Mouse (Mus musculus) c-Kit-negative CD71-positive TER-119-positive erythroid progenitor cells, embryonic 14.5 days (primary cell): Measurements from ENCODE around the gene Babam2.

Experiments used
- DNase-seq: peaks from one replicate; pipeline ENCODE4 v3.0.0-alpha.2; 2013; ENCODE audit warnings: low read depth, low spot score

Babam2 gene

DNA sequence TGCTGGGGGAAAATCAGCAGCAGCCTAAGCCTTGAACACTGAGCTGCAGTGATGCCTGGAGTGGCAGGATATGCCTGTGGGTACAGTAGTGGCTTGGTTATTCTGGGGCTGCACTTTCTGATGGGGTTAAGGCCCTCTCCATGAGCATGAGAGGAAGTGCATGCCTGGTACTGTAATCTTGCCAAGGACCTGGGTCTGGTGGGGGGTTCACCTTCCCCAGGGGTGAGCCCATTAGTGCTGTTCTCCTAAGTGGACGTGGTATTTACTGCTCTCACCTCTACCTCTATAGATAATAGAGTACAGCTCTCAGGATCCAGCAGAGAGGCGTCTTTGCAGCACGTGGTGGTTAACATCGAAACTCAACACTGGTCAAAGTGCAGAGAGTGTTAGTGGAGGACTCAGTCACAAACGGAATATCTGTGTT, 16.4 kb downstream of the Babam2 start:
- DNase-seq, result no peak

DNA sequence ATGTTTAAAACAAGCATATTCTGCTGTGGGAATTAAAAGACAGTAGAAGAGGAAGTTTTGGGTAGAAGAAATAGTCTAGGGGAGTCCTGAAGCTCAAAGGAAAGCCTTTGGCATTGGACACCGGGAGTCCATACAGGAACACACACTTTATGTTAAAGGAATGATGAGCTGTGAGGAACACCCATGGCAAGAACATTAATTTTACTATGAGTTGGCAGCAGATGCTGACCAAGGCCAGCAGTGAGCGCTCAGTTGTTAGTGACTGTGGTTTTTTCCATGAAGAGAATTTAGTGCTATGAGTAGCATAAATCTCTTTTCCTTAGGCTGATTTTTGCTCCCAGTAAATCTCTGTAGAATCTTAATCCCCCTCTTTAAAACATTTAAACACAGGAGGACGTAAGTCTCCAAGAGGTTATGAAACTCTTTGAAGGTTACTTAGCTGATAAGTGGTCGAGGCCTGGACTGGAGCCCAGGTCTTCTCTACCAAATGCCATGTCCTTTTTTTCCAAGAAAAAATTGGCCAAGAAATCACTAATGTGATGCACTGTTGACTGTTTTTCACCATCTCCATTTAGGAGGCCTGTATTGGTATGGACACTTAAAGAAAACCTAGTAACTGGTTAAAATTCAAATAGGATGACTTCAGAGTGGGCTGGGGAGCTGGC, 18.1 kb downstream of the Babam2 start:
- DNase-seq, result no peak

DNA sequence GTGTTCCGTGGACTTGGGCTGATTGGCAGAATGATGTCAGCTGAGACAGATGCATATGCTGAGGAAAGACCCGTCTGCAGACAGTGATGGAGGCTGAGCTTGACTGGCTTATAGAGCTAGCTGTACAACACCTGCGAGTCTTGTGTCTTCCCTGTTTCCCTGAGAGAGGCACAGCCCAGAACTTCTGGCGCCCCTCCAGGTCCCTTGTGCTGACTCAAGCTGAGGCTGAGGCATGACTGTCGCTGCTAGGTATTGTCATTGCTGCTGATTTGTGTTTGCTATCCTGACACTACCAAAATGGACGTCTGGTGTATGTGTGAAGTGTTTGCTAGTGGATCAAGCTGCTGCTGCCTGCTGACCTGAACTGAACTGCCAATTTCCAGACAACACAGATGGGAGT, 27.0 kb downstream of the Babam2 start:
- no peak for DNase-seq

DNA sequence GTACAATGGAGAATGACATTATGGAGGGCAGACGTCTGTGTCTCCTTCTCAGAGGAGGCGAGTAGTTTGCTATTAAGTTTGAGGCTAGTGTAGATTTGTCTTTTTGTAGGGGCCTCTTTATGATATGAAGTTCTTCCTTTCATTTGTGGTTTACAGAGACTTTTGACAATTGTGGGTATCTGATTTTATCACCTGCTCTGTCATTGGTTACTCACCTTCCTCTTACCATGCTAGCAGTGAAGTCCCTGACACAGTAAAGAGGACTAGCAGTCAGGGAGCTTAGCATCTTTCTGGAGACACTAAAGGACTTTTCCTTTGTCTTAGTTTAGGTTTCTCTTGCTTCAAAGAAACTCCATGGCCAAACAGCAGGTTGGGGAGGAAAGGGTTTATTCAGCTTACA, 28.4 kb downstream of the Babam2 start:
- no peak for DNase-seq

DNA sequence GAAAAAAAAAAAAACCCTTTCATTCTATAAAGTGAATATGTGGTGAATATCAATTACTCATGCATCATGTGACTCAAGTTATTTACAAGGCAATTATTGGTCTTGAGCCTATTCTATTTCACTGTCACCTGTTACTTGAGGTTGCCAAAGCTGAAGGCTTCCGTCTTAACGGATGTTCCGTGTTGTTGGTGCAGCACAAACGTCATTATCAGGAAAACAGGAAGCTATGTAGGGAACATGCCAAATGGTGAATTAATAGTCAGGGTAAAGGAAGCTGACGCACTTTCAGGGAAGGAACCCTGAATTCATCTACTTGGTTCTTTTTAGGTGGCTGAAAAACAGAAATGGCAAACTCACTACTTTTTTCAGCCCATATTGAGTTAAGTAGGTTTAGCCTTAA, 30.0 kb downstream of the Babam2 start:
- no peak for DNase-seq

DNA sequence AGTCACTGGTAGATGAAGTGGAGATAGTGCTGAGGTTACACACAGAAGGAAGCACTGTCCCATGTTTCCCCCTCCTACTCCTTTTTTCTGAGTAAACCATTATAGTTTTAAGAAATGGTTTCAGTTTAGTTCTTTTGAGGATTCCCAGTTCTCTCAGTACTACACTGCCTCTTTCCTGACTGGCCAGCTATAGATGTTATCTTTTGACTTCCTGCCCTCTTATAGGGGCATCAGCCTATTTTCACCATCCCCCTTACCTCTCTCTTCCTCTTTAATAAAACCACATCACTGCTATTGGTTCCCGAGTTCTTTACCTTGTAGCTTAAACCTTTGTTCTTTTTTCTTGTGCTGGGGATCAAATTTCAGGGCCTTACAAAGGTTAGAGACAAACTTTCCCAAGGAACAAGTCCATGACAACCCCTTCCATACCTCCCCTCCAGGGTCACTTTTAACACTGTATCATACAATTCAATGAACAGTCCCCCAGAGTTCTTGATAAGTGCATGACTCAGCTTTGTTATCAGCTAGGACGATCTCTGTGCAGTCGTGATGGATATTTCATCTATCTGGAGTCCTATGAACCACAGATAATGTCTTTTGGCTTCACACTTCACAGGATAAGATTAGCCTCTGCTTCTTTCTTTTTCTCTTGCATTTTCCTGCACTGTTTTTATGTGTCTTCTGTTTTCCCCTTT, 35.3 kb downstream of the Babam2 start:
- no peak for DNase-seq

DNA sequence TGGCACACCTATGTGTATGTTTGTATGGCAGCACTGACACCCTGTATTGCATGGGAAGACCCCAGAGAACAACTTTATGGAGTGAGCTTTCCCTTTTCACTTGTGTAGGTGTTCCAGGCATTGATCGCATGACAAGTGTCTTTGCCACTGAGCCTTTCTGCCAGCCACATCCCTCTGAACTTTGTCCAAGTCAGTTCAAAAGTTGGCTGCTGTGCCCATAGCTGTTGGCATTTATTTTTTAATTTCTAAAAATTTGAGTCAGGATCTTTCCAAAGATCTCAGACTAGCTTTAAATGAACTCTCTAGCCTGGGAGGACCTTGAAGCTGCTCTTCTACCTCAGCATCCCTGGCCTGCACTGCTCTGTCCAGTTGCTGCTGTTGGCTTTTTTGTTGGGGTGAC, 44.4 kb downstream of the Babam2 start:
- no peak for DNase-seq

DNA sequence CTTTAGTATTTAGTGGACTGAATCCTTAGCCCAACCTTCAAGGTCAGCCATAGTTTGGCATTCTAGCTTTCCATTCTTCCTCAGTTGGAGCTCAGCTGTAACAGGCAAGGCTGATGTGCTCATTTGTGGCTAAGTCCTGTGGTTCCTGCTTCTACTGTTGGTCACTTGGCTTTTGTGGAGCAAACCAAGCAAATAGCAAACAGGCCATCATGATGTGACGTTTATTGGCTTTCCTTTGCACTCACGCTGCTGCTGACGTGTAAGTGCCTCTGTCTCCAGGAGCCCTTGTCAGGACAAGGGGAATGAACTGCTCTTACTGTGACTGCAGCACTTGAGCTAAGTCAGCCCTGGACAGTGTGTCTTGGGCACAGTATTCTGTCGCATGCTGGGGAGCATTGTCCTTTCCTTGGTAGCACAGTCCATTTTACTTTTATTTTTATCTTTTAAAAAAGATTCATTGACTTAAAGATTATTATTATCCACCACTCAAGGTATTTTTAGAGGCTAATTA, 45.1 kb downstream of the Babam2 start:
- DNase-seq, result no peak

DNA sequence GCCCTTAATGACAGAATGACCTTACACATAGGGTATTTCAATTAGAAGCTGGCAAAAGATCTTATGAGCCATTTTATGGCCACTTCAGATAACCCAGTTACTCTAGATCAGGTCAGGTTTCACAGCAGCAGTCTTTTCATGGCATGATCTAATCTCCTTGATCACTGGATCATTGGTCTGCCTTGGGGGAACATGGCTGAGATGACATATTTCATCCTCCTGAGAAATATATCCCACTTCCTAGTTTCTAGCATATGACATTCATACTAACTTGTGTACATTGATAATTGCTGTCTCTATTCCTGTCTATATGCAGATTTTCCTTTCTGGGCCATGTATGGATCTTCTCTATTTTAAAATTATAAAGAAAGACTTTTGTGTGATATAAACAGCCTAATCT, 51.9 kb downstream of the Babam2 start:
- no peak for DNase-seq

DNA sequence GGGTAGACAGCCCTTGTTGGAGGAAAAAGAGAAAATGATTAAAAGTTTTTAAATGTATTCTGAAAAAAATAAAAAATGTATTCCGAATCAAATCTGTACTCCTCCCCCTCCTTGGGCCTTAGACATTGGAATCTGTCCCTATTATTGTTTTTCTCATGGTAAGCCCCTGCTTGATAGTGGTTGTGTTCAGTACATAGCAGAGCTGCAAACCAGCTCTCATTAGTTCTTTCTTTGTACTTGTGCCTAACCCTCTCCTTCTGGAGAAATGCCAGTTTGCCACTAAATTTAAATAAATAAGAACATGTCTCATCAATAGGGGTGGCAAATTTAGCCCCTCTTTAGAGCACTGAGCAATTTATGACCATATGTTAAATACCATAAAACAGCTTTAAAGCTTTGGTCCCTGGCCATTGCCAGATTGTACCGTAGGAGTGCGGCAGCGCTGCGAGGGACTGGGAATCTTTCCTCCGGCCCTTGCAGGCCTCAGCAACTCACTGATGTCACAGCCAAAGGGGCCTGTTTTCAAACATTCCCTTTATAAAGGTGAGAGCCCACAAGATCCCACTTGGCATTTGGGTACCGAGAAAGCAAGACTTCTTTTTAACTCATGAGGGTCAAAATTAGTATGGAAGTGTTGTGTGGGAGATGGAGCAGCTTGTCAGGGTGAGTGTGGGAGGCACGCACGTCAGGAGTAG, 52.9 kb downstream of the Babam2 start:
- DNase-seq, result no peak

DNA sequence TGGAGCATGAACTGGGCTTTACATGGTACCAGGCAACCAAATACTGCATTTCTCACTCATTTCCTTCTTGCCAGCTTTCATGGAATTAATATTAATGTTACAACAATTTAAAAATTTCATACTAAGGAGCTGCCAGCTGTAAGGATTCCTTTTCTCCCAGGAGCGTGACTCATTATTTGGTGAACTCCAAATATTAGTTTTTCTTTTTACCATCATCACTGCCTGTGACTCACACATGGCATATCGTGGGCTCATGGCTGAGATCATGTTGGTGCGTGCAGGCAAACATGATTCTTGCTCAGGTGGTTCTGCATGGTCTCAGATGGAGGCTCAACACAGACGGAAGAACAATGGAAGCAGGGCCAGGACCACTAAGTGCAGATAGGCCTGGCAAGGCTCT, 53.5 kb downstream of the Babam2 start:
- no peak for DNase-seq

DNA sequence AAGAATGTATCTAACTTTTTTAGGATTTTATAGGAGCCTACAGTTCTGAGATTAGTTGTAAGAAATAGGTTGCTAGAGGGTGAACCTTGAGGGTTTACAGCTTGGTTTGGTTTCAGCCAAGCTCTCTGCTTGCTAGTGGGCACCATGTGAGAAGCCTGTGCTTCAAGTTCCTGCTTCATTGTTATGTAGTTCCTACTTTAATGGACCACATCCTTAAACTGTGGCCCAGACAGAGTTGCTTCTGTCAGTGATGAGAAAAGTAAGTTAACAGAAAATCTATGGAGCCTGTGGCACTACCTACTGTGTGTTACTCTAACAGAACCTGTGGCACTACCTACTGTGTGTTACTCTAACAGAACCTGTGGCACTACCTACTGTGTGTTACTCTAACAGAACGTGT, 57.1 kb downstream of the Babam2 start:
- DNase-seq, result no peak

DNA sequence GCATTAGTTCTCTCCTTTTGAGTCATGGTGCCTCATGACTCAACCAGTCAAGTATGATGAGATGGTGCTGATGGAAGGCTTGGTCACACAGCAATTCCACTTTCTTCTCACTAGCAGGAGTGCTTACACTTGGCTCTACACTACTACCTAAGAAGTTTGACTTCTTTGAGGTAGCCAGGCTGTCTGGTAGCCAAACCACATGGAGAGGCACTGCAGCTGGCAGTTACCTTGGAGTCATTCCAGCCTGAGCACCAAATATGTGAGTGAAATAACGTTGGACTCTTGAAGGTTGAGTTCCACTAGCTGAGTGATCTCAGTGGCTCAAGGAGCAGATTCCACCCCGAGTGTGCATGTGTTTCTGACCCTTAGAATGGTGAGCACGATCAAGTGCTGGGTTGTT, 57.8 kb downstream of the Babam2 start:
- DNase-seq, result no peak

DNA sequence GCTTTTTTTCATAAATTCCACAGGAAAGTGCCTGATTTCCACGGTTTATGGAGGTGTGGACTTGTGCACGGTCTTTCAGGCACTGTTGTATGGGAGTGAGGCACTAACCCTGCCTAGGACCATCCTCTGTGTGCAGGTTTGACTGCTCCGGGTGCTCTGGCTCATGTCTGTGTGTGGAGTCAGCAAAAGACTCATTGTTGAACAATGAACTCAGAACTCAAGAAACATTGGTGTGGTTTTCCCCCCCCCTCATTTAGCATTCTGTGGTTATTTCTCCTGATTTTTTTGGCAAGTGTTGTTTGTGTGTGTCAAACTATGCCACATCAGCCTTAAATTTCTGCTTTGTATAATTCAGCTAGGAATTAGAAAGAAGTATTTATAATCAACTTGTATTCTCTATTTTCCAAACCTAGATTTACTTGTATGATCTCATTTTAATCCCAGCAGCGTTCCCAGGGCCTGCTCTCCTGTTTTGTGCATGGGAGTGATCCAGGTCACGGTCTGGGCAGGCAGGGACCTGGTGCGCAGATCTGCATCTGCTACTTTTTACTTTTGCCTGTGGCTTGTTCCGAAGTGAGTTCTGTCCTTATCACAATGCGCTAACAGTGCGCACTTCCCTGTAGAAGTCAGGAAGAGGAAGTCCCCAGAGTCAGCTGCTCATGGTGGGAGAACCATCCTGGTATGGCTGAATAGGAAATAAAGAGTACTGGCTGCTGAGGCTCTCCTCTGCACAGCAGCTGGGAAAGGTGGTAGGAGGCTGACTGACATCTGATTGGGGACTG, 61.0 kb downstream of the Babam2 start:
- no peak for DNase-seq

DNA sequence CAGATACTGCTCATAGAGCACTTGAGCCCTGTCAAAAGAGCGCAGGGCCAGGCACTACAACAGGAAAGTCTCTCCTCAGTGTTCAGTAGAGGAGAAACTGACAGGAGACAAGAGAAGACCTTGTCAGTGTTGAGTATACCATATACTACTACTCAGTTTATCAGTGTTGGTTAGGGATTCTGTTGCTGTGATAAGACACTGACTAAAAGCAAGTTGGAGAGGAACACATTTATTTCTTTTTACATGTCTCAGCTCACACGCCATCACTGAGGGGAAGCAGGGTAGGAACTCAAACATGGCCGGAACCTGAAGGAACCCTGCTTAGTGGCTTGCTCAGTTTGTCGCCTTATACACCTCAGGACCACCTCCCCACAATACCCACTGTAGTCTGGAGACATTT, 64.4 kb downstream of the Babam2 start:
- DNase-seq, result no peak

DNA sequence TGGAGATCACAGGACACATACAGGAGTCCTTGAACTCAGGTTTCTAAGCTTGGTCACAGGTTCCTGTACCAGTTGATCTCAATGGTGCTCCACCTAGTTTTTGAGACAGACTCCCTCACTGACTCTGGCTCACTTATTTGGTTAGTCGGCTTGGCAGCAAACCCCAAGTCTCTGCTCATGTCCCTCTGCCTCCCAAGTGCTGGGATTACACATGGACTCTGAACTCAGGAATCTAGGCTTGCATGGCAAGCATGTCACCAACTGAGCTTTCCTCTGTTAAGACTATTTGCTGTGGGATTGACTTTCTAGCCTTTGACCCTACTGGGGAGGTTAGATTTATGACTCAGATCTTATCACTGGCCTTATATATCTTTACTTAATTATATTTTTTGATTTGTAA, 65.3 kb downstream of the Babam2 start:
- DNase-seq, result no peak

DNA sequence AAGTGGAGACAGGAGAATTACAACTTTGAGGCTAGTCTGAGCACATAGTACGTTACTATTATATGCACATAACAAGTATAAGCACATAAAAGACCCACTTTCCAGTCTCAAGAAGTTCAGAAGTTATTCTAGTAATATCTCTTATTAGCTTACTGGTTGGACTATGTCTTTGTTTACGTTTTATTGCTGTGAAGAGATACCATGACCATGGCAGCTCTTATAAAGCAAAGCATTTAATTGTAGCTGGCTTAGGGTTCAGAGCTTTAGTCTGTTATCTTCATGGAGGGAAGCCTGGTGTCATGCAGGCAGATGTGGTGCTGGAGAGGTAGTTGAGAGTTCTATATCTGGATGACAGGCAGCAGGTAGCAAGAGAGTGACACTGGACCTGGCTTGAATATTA, 68.3 kb downstream of the Babam2 start:
- DNase-seq, result no peak

DNA sequence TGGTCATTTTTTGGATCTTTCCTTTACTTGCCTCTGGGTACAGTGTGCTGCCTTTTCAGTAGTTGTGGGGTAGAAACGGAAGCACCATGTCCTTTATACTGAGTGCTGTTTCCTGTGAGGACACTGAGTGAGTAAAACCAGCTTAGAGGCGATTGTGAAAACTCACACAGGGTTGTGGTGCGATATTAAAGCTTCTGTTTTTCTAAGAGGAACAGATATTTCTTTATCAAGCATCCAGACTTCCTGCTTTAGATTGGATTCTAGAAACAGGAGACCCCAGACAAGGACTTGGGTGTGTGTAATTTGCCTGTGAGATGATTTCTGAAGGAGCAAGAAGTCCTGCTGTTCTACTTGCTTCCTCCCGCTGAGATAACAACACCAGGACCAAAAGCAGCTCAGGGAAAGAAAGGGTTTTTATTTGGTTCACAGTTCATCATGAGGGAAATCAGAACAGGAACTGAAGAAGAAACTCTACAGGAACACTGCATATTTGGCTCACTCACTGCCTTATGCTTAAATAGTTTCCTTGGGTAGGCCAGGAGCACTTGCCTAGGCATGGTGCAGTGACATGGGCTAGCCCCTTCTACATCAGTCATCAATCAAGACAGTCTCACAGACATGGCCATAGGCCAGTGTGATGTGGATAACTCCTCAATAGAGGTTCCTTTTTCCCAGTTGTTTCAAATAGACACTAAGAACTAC, 69.5 kb downstream of the Babam2 start:
- no peak for DNase-seq

DNA sequence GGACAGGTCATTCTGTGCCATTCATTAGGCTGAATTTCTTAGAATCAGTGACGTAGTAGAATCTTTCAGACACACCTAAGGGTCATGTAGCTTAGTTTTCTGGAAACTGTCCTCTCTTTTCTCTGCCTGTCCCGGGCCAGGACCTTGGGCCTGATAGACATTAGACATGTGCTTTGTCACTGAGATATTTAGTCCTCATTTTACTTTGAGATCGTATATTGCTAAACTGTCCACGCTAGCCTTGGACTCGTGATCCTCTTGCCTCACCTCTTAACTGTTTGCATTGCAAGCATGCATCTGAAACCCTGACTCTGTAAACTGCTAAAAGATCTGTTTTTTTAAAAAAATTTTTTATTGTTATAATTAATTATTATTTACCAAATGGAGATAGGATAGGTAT, 74.0 kb downstream of the Babam2 start:
- DNase-seq, result no peak

DNA sequence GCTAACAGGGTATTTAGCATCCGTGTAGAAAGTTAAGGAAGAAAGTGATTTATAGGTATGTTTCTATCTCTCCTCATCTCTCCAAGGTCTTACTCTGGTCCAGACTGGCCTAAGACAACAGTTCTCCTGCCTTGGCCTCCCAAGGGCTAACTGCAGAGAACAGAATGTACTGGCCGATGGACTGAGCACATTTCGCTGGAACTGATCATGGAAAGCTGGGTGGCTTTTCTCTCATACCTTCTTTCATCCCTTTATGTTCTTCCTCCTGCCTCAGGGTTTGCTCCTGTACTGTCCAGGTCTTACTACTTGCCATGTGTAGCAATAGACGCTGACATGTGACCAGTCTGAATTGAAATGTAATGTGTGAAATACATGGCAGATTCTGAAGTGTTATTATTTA, 74.4 kb downstream of the Babam2 start:
- no peak for DNase-seq

DNA sequence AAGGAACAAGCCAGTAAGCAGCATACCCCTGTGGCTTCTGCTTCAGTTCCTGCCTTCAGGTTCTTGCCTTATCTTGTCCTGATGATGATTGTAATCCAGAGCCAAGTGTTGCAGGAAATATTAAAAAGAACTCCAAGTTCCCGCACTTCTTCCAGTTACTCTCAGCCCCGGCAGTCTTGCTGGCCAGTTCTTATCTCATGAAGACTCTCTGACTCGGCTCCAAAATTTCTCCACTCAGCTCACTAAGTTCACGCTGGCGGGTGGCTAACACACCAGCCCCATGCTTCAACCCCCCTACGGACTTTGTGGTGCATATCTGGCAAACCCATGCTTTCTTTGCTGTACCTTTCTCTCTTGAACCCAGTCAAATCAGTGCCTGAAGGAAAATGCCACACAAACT, 77.5 kb downstream of the Babam2 start:
- no peak for DNase-seq
